Mouse (Mus musculus) ES-Bruce4 (cell line): ENCODE measurements around the gene Pde4d.

Experiments
- CTCF ChIP-seq: IDR thresholded peaks from one replicate; pipeline ENCODE4 v1.8.1; 2011; ENCODE audit warnings: low read depth, low read length
- EP300 ChIP-seq: IDR thresholded peaks from 2 replicates; pipeline ENCODE4 v1.6.1; 2011; ENCODE audit warnings: low read depth, low read length; ENCODE audit not compliant: insufficient read depth

GRCm38 (mm10) chr13:108909193-108909592, 459.4 kb downstream of the Pde4d start:
- TF ChIP-seq CTCF (no peak), EP300 (no peak)
